Mouse (Mus musculus) spleen, adult 2 months (tissue): ENCODE measurements around the gene Orai1.

Experiments
- CTCF ChIP-seq: fragments of 200-500 bp; IDR thresholded peaks from 2 replicates; pipeline ENCODE4 v1.5.1; 2011; ENCODE audit warnings: mild to moderate bottlenecking, inconsistent platforms; ENCODE audit not compliant: insufficient read depth, insufficient read length, insufficient replicate concordance; ENCODE audit errors: extremely low read depth
- POLR2A ChIP-seq: fragments of 200-500 bp; IDR thresholded peaks from 2 replicates; pipeline ENCODE4 v1.6.1; 2011; ENCODE audit warnings: low read depth, low read length, inconsistent platforms

DNA sequence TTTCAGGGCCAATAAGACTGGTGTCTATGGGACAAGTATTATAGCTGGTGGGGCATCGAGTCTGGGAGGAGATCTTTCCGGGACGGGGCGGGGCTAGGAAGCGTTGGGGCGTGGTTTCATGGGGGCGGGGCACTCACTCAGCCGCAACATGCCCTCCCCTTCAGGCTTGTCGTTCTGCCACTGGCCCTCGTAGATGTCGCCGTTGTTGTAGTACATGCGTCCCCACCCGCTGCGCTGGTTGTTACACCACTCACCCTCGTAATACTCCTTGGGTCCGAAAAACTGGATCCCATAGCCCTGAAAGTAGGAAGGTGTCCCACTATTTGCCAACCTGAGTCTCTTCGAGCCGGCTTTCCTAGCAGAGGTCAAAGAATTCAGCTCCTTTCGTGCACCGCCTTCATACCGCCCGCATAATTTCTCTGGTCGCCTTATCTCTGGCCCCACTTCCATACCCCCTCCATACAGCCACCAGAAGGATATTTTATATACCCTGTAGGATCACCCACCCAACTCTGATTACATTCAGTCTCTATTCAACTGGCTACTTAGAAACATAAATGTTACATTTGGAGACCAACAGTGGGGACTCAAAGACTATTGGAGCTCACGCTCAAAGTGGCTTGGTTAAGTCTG is 24.4 kb downstream of the Orai1 start:
- TF ChIP-seq CTCF: no peak
- TF ChIP-seq POLR2A: peak; percentile 48
